Mouse (Mus musculus) embryo, embryonic 11.5 days (tissue): ENCODE results near the gene A630076J17Rik.

Experiments
- DNase-seq: peaks from one replicate; pipeline ENCODE4 v3.0.0-alpha.2; 2012; ENCODE audit warnings: low read depth, low spot score

The A630076J17Rik gene

GRCm38 (mm10) chr3:107275996-107276395 is 45.6 kb downstream of the A630076J17Rik start:
- DNase-seq, result no peak

- DNase-seq, result no peak
Measured at GRCm38 (mm10) chr3:107276626-107277025, 46.2 kb downstream of the A630076J17Rik start.

- DNase-seq, result peak; percentile 85
Measured at GRCm38 (mm10) chr3:107278479-107279269, 48.3 kb downstream of the A630076J17Rik start, which contains the start of gene Lamtor5. Lamtor5 (plus strand) TSS chr3:107278858.
